Mouse (Mus musculus) embryonic facial prominence, embryonic 12.5 days (tissue): ENCODE results near the gene Cts6. TPM values are rescaled to one million over a fixed set of nuclear protein-coding genes. Genes with fewer than 3 reads are reported as not detected.
"Not testable (repeated sequence)": the region's sequence is repeated elsewhere in the genome, so short reads cannot be mapped to it uniquely, and the experiment has no call there.

Experiments used
- ATAC-seq: fragments of 200-750 bp; cut with Nextera tagmentation; 2 replicates; pipeline ENCODE4 v1.8.0; 2017; ENCODE audit not compliant: insufficient number of reproducible peaks, insufficient read depth, low FRiP score, low TSS enrichment
- H3K27ac ChIP-seq: fragments of 300-500 bp; sonication (generic); 2 replicates; pipeline ENCODE4 v1.5.1; 2016; ENCODE audit warnings: mild to moderate bottlenecking
- H3K27me3 ChIP-seq: fragments of 300-500 bp; sonication (generic); 2 replicates; pipeline ENCODE4 v1.6.1; 2016; ENCODE audit warnings: mild to moderate bottlenecking, moderate library complexity
- H3K36me3 ChIP-seq: fragments of 300-500 bp; sonication (generic); 2 replicates; pipeline ENCODE4 v1.6.1; 2016; ENCODE audit warnings: mild to moderate bottlenecking
- H3K4me1 ChIP-seq: fragments of 300-500 bp; sonication (generic); 2 replicates; pipeline ENCODE4 v1.6.1; 2016
- H3K4me2 ChIP-seq: fragments of 300-500 bp; sonication (generic); replicated peaks from 2 replicates; pipeline ENCODE4 v1.6.1; 2016; ENCODE audit warnings: mild to moderate bottlenecking, moderate library complexity
- H3K4me3 ChIP-seq: fragments of 300-500 bp; sonication (generic); 2 replicates; pipeline ENCODE4 v1.5.1; 2016; ENCODE audit warnings: mild to moderate bottlenecking
- H3K9ac ChIP-seq: fragments of 300-500 bp; sonication (generic); 2 replicates; pipeline ENCODE4 v1.6.1; 2016; ENCODE audit warnings: mild to moderate bottlenecking, moderate library complexity
- H3K9me3 ChIP-seq: fragments of 300-500 bp; sonication (generic); 2 replicates; pipeline ENCODE4 v1.6.1; 2016; ENCODE audit warnings: mild to moderate bottlenecking, moderate library complexity
- WGBS: fragments of 180-500 bp; shearing (Covaris S2); methylation state at CpG from one replicate; pipeline ENCODE4 v1.1.7; 2016; 5-methylcytosine and 5-hydroxymethylcytosine counted together
- polyA plus RNA-seq: library from polyadenylated mRNA; unstranded; fragments of >200 nt; fragmentation: Nextera tagmentation; extraction: Ambion mirVana; gene quantifications from 2 replicates; pipeline ENCODE4 v1.2.1, GENCODE M21; 2016

Gene Cts6
- not detected in 2 replicates for polyA plus RNA-seq

- Histone ChIP-seq H3K4me2 (no peak within 1 kb of the TSS), H3K4me3 (no peak within 1 kb of the TSS), H3K9ac (no peak within 1 kb of the TSS), H3K27me3 (no peaks in the 10 kb centered on the region), H3K27ac (no peak within 1 kb of the TSS), H3K9me3 (peaks cover 20% of the 10 kb centered on the region; the same call in 1 of the 2 replicates), H3K4me1 (no peaks in the 10 kb centered on the region), H3K36me3 (no peaks in the 10 kb centered on the region)
- ATAC-seq, result no peak
- 86% methylated on average over 3 of the region's 3 CpGs for whole genome bisulfite sequencing
Observed at GRCm38 (mm10) chr13:61203310-61203709, at the start of gene Cts6. Gene Cts6 (minus strand): TSS chr13:61203410.

- no peak overlapping the region for H3K4me2 ChIP-seq
- no peaks in the 10 kb centered on the region for H3K4me1 ChIP-seq
- ATAC-seq, result no peak
- no peak overlapping the region for H3K27ac ChIP-seq
- H3K9ac ChIP-seq, result no peak overlapping the region
- peaks cover 7% of the 10 kb centered on the region for H3K9me3 ChIP-seq
- H3K36me3 ChIP-seq, result no peaks in the 10 kb centered on the region
- H3K4me3 ChIP-seq, result no peak overlapping the region
- 56% methylated on average over 13 of the region's 13 CpGs for WGBS
- H3K27me3 ChIP-seq, result no peaks in the 10 kb centered on the region
Observed at GRCm38 (mm10) chr13:61241076-61241947, 38.1 kb upstream of the Cts6 start.

- WGBS, result 76% methylated on average over 5 of the region's 5 CpGs
- not testable (repeated sequence) for ATAC-seq, H3K4me1 ChIP-seq, H3K9me3 ChIP-seq, H3K27me3 ChIP-seq, H3K4me3 ChIP-seq, H3K9ac ChIP-seq, H3K27ac ChIP-seq, H3K36me3 ChIP-seq, H3K4me2 ChIP-seq
Observed at GRCm38 (mm10) chr13:61185151-61185933, 17.9 kb downstream of the Cts6 start.

GRCm38 (mm10) chr13:61164622-61165021 lies 38.6 kb downstream of the Cts6 start:
- H3K27me3 ChIP-seq, result no peaks in the 10 kb centered on the region
- H3K27ac ChIP-seq, result no peak overlapping the region
- H3K36me3 ChIP-seq, result no peaks in the 10 kb centered on the region
- no peak overlapping the region for H3K9ac ChIP-seq
- no peak overlapping the region for H3K4me3 ChIP-seq
- peaks cover 16% of the 10 kb centered on the region; the same call in 1 of the 2 replicates for H3K9me3 ChIP-seq
- ATAC-seq, result no peak
- H3K4me1 ChIP-seq, result no peaks in the 10 kb centered on the region
- H3K4me2 ChIP-seq, result no peak overlapping the region
- 80% methylated on average over 4 of the region's 4 CpGs for WGBS

- Histone ChIP-seq H3K27ac (no peak within 1 kb of the TSS), H3K9ac (no peak within 1 kb of the TSS), H3K9me3 (peaks cover 12% of the 10 kb centered on the region; the same call in 1 of the 2 replicates), H3K27me3 (no peaks in the 10 kb centered on the region), H3K4me3 (no peak within 1 kb of the TSS), H3K4me1 (no peaks in the 10 kb centered on the region), H3K36me3 (no peaks in the 10 kb centered on the region), H3K4me2 (no peak within 1 kb of the TSS)
- no peak for ATAC-seq
- 72% methylated on average over 1 of the region's 1 CpGs for WGBS
Observed at GRCm38 (mm10) chr13:61164156-61164555, 39.1 kb downstream of the Cts6 start, which contains the start of gene Ctsr. Gene Ctsr (minus strand): TSS chr13:61164256.

Other genes starting within 250 kb of the Cts6 start
- gene Ctsj, start 197.5 kb downstream of the Cts6 start, polyA plus RNA-seq, result not detected in 2 replicates
- gene Ctsq, start 162.8 kb downstream of the Cts6 start, polyA plus RNA-seq, result not detected in 2 replicates
- gene Ctsr, start 39.2 kb downstream of the Cts6 start, polyA plus RNA-seq, result not detected in 2 replicates
- not detected in 2 replicates for gene Cts8, start 51.9 kb upstream of the Cts6 start, polyA plus RNA-seq
- not detected in 2 replicates for gene Gm49398, start 85.4 kb upstream of the Cts6 start, polyA plus RNA-seq
- gene Cts7, start 154.8 kb upstream of the Cts6 start, polyA plus RNA-seq, result not detected in 2 replicates